8 mouse cellular contexts compared by ENCODE assay signal in the genomic region with DNA sequence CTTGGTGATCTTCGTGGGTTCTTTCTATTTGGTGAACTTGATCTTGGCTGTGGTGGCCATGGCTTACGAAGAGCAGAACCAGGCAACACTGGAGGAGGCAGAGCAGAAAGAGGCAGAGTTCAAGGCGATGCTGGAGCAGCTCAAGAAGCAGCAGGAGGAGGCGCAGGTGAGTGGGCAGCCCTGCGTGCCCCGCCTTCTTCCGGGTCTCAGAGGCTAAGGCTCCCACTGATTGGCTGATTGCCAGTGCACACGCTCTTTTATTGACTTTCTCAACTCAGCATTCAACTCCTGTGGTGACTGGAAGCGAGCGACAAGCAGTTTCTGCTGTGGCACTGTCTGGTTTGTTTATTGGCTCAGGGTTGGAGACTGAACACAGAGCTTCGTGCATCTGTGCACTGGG.
DNase-seq lines count a peak whose midpoint lies in the region; ATAC-seq and TF ChIP-seq lines count a peak whose summit lies in the region.
"Had no signal": no experiment of that assay in that cellular context is flagged by ENCODE, and none has a peak within 500 bp of the region (broad histone marks: within the 10 kb centered on the region; RNA-seq: fewer than 3 reads in every experiment).

No protein-coding gene starts in this region.

- WGBS in midbrain, embryonic 11.5 days, result 51% methylated on average over 11 of the region's 11 CpGs
- 31% methylated on average over 11 of the region's 11 CpGs for WGBS in midbrain, embryonic 16.5 days
- WGBS in intestine, embryonic 15.5 days, result 23% methylated on average over 11 of the region's 11 CpGs
- 28% methylated on average over 11 of the region's 11 CpGs for WGBS in stomach, postnatal 0 days
- WGBS in forebrain, postnatal 0 days, result 44% methylated on average over 11 of the region's 11 CpGs
- 34% methylated on average over 11 of the region's 11 CpGs for WGBS in cerebellum, adult 2 months

- no peak overlapping the region for H3K27ac ChIP-seq in midbrain, embryonic 11.5 days (ENCODE audit: low read depth, low read length)
- no peak overlapping the region for H3K27ac ChIP-seq in midbrain, embryonic 16.5 days (ENCODE audit: low read length)
- no peak overlapping the region for H3K27ac ChIP-seq in intestine, embryonic 15.5 days
- H3K27ac ChIP-seq in stomach, postnatal 0 days (replicated peaks), result no peak overlapping the region
- H3K27ac ChIP-seq in forebrain, postnatal 0 days (ENCODE audit: low read depth, low read length), result no peak overlapping the region
- H3K27ac ChIP-seq in cerebellum, adult 2 months (ENCODE audit: insufficient read depth, low read length), result no peak overlapping the region
- H3K27ac ChIP-seq: midbrain, embryonic 13.5 days had no signal

- DNase-seq in midbrain, embryonic 11.5 days (ENCODE audit: low spot score, missing footprints), result peak; percentile 71
- DNase-seq in T-cell, adult 2 months (ENCODE audit: low spot score), result peak; percentile 16
- peak; percentile 82 for DNase-seq in stomach, postnatal 0 days (ENCODE audit: low spot score)
- no peak for DNase-seq in forebrain, postnatal 0 days
- no peak for DNase-seq in cerebellum, adult 2 months

- H3K4me2 ChIP-seq in midbrain, embryonic 11.5 days, result no peak overlapping the region
- no peak overlapping the region for H3K4me2 ChIP-seq in midbrain, embryonic 16.5 days (ENCODE audit: low read length)
- H3K4me2 ChIP-seq in intestine, embryonic 15.5 days (replicated peaks), result peak overlapping the region; percentile 31; the same call in 1 of the 2 replicates
- H3K4me2 ChIP-seq in stomach, postnatal 0 days (replicated peaks; ENCODE audit: low read depth), result no peak overlapping the region
- no peak overlapping the region for H3K4me2 ChIP-seq in forebrain, postnatal 0 days (ENCODE audit: low read depth)
- H3K4me2 ChIP-seq: midbrain, embryonic 13.5 days had no signal

- no peaks in the 10 kb centered on the region for H3K27me3 ChIP-seq in midbrain, embryonic 11.5 days (ENCODE audit: control insufficient read depth, insufficient read depth, low read length)
- H3K27me3 ChIP-seq in midbrain, embryonic 16.5 days (ENCODE audit: control insufficient read depth, insufficient read depth, low read depth, low read length), result no peaks in the 10 kb centered on the region
- no peaks in the 10 kb centered on the region for H3K27me3 ChIP-seq in intestine, embryonic 15.5 days (replicated peaks)
- no peaks in the 10 kb centered on the region for H3K27me3 ChIP-seq in stomach, postnatal 0 days (ENCODE audit: control insufficient read depth, insufficient read depth, low read length)
- H3K27me3 ChIP-seq in forebrain, postnatal 0 days (ENCODE audit: insufficient read depth, low read length), result no peaks in the 10 kb centered on the region
- H3K27me3 ChIP-seq in cerebellum, adult 2 months (ENCODE audit: control insufficient read depth, insufficient read depth, low read length), result no peaks in the 10 kb centered on the region
- H3K27me3 ChIP-seq: midbrain, embryonic 13.5 days had no signal

- no peak overlapping the region for H3K9ac ChIP-seq in midbrain, embryonic 11.5 days (ENCODE audit: low read length)
- H3K9ac ChIP-seq in midbrain, embryonic 16.5 days (ENCODE audit: low read depth, low read length), result no peak overlapping the region
- H3K9ac ChIP-seq in intestine, embryonic 15.5 days, result no peak overlapping the region
- no peak overlapping the region for H3K9ac ChIP-seq in stomach, postnatal 0 days (ENCODE audit: low read length)
- H3K9ac ChIP-seq in forebrain, postnatal 0 days, result no peak overlapping the region
- H3K9ac ChIP-seq: midbrain, embryonic 13.5 days had no signal

- no peaks in the 10 kb centered on the region for H3K4me1 ChIP-seq in midbrain, embryonic 11.5 days (ENCODE audit: control insufficient read depth, insufficient read depth, low read length)
- no peaks in the 10 kb centered on the region for H3K4me1 ChIP-seq in midbrain, embryonic 16.5 days (ENCODE audit: control insufficient read depth, insufficient read depth, low read length)
- no peaks in the 10 kb centered on the region; the same call in 1 of the 2 replicates for H3K4me1 ChIP-seq in intestine, embryonic 15.5 days (replicated peaks)
- H3K4me1 ChIP-seq in stomach, postnatal 0 days (replicated peaks; ENCODE audit: control insufficient read depth, insufficient read depth), result no peaks in the 10 kb centered on the region
- no peaks in the 10 kb centered on the region for H3K4me1 ChIP-seq in forebrain, postnatal 0 days (ENCODE audit: insufficient read depth)
- H3K4me1 ChIP-seq in cerebellum, adult 2 months (ENCODE audit: control insufficient read depth, insufficient read depth, low read length), result peaks cover 8% of the 10 kb centered on the region; the same call in 1 of the 2 replicates
- H3K4me1 ChIP-seq: midbrain, embryonic 13.5 days had no signal

- no peak for TF ChIP-seq EP300 in stomach, postnatal 0 days (optimal IDR thresholded peaks at IDR 0.05)

- peak; percentile 13; the same call in 1 of the 2 replicates for TF ChIP-seq CTCF in stomach, postnatal 0 days (IDR thresholded peaks at IDR 0.05; ENCODE audit: low read depth)
- TF ChIP-seq CTCF in forebrain, postnatal 0 days (IDR thresholded peaks at IDR 0.05; ENCODE audit: low read depth), result no peak
- TF ChIP-seq CTCF in cerebellum, adult 2 months (IDR thresholded peaks at IDR 0.05; ENCODE audit: borderline replicate concordance, insufficient read depth, low read depth, low read length), result no peak

- TF ChIP-seq POLR2A in cerebellum, adult 2 months (IDR thresholded peaks at IDR 0.05; ENCODE audit: borderline replicate concordance, insufficient read depth, low read length), result no peak

- no peak for ATAC-seq in midbrain, embryonic 11.5 days (ENCODE audit: low FRiP score)
- no peak for ATAC-seq in midbrain, embryonic 16.5 days
- peak; percentile 87 for ATAC-seq in intestine, embryonic 15.5 days
- peak; percentile 78; the same call in 1 of the 2 replicates for ATAC-seq in stomach, postnatal 0 days (ENCODE audit: low FRiP score, low TSS enrichment)
- no peak for ATAC-seq in forebrain, postnatal 0 days
- ATAC-seq: midbrain, embryonic 13.5 days had no signal

- H3K9me3 ChIP-seq in midbrain, embryonic 11.5 days (ENCODE audit: control insufficient read depth, low read length), result no peaks in the 10 kb centered on the region
- H3K9me3 ChIP-seq in midbrain, embryonic 16.5 days (replicated peaks; ENCODE audit: control insufficient read depth, low read length, poor library complexity, severe bottlenecking), result no peaks in the 10 kb centered on the region
- no peaks in the 10 kb centered on the region for H3K9me3 ChIP-seq in intestine, embryonic 15.5 days
- no peaks in the 10 kb centered on the region for H3K9me3 ChIP-seq in stomach, postnatal 0 days (ENCODE audit: control insufficient read depth, low read length)
- no peaks in the 10 kb centered on the region for H3K9me3 ChIP-seq in forebrain, postnatal 0 days (ENCODE audit: low read length)
- H3K9me3 ChIP-seq: midbrain, embryonic 13.5 days had no signal

- H3K36me3 ChIP-seq in midbrain, embryonic 11.5 days (ENCODE audit: control insufficient read depth, insufficient read depth, low read length), result no peaks in the 10 kb centered on the region
- peaks cover 19% of the 10 kb centered on the region for H3K36me3 ChIP-seq in midbrain, embryonic 16.5 days (ENCODE audit: control insufficient read depth, insufficient read depth, low read length)
- no peaks in the 10 kb centered on the region for H3K36me3 ChIP-seq in intestine, embryonic 15.5 days
- H3K36me3 ChIP-seq in stomach, postnatal 0 days (ENCODE audit: control insufficient read depth, insufficient read depth, low read length), result no peaks in the 10 kb centered on the region
- peaks cover 55% of the 10 kb centered on the region for H3K36me3 ChIP-seq in forebrain, postnatal 0 days (ENCODE audit: insufficient read depth)

- H3K4me3 ChIP-seq in midbrain, embryonic 11.5 days (ENCODE audit: low read depth, low read length), result no peak overlapping the region
- H3K4me3 ChIP-seq in midbrain, embryonic 16.5 days (ENCODE audit: low read depth, low read length), result no peak overlapping the region
- no peak overlapping the region for H3K4me3 ChIP-seq in intestine, embryonic 15.5 days (replicated peaks)
- no peak overlapping the region for H3K4me3 ChIP-seq in stomach, postnatal 0 days (ENCODE audit: low read depth, low read length)
- no peak overlapping the region for H3K4me3 ChIP-seq in forebrain, postnatal 0 days (ENCODE audit: low read depth, low read length)
- H3K4me3 ChIP-seq in cerebellum, adult 2 months (replicated peaks; ENCODE audit: insufficient read depth, low read depth, low read length), result no peak overlapping the region
- H3K4me3 ChIP-seq: midbrain, embryonic 13.5 days had no signal

Comparison
In these comparisons a context has a peak if more than half of its experiments do, and no peak if none do; other contexts are left out.
1. ATAC-seq: peak in intestine, embryonic 15.5 days (single experiment) and stomach, postnatal 0 days (single experiment); none in midbrain, embryonic 11.5 days (single experiment), midbrain, embryonic 16.5 days (single experiment) and forebrain, postnatal 0 days (single experiment).
2. DNase-seq: peak in midbrain, embryonic 11.5 days (single experiment), T-cell, adult 2 months (single experiment) and stomach, postnatal 0 days (single experiment); none in forebrain, postnatal 0 days (single experiment) and cerebellum, adult 2 months (0 of 2).